Mouse (Mus musculus): ENCODE data around the gene Clec10a.

- TF ChIP-seq CTCF (IDR thresholded peaks at IDR 0.05; ENCODE audit: borderline replicate concordance, insufficient read depth, low read length) (peak; percentile 94), POLR2A (IDR thresholded peaks at IDR 0.05; ENCODE audit: low read depth, low read length) (no peak)
Measured at GRCm38 (mm10) chr11:70201691-70202090, 45.7 kb downstream of the Clec10a start.

Measured in embryonic fibroblast, embryonic 13.5 days (primary cell).